Mouse (Mus musculus): ENCODE data around the gene Rpia. TPM values are rescaled to one million over a fixed set of nuclear protein-coding genes. Genes with fewer than 3 reads are reported as not detected.
"Not testable (repeated sequence)": the region's sequence is repeated elsewhere in the genome, so short reads cannot be mapped to it uniquely, and the experiment has no call there.

The Rpia gene
- 10 to 100 TPM; 11.9 to 13.2 TPM for total RNA-seq (2021)

GRCm38 (mm10) chr6:70791824-70792535 is at the start of gene Rpia:
Gene Rpia (minus strand): TSS chr6:70792232.
- peak; percentile 97 to 99 for DNase-seq (ENCODE audit: low spot score in 2 of 2)
- intact Hi-C loops (cut with DNase I), result no loop called here

GRCm38 (mm10) chr6:70840281-70840680 is 48.2 kb upstream of the Rpia start:
- no peak for DNase-seq (ENCODE audit: low spot score in 2 of 2)
- intact Hi-C loops (cut with DNase I), result loop anchor here (5.0 kb wide), 1 partner anchor 42 kb away; no protein-coding TSS in a partner anchor

GRCm38 (mm10) chr6:70838532-70838931 is 46.5 kb upstream of the Rpia start:
- DNase-seq (ENCODE audit: low spot score in 2 of 2), result no peak
- intact Hi-C loops (cut with DNase I), result no loop called here

- intact Hi-C loops (cut with DNase I), result no loop called here
- DNase-seq (ENCODE audit: low spot score in 2 of 2), result no peak
Observed at GRCm38 (mm10) chr6:70837297-70837696, 45.3 kb upstream of the Rpia start.

GRCm38 (mm10) chr6:70831179-70831839 is 39.3 kb upstream of the Rpia start:
- intact Hi-C loops (cut with DNase I), result no loop called here
- DNase-seq (ENCODE audit: low spot score in 2 of 2), result no peak

GRCm38 (mm10) chr6:70830552-70830951 is 38.5 kb upstream of the Rpia start:
- intact Hi-C loops (cut with DNase I), result no loop called here
- no peak for DNase-seq (ENCODE audit: low spot score in 2 of 2)

GRCm38 (mm10) chr6:70829451-70829850 is 37.4 kb upstream of the Rpia start:
- intact Hi-C loops (cut with DNase I), result no loop called here
- no peak for DNase-seq (ENCODE audit: low spot score in 2 of 2)

- DNase-seq (ENCODE audit: low spot score in 2 of 2), result no peak
- intact Hi-C loops (cut with DNase I), result no loop called here
Observed at GRCm38 (mm10) chr6:70824987-70825337, 32.9 kb upstream of the Rpia start.

- DNase-seq (ENCODE audit: low spot score in 2 of 2), result peak; percentile 81 to 88
- intact Hi-C loops (cut with DNase I), result no loop called here
Observed at GRCm38 (mm10) chr6:70824085-70824986, 32.3 kb upstream of the Rpia start.

- DNase-seq (ENCODE audit: low spot score in 2 of 2); intact Hi-C loops (cut with DNase I): not testable (repeated sequence)
Observed at GRCm38 (mm10) chr6:70823277-70823676, 31.2 kb upstream of the Rpia start.

- intact Hi-C loops (cut with DNase I), result no loop called here
- no peak for DNase-seq (ENCODE audit: low spot score in 2 of 2)
Observed at GRCm38 (mm10) chr6:70822386-70822910, 30.4 kb upstream of the Rpia start.

- intact Hi-C loops (cut with DNase I), result no loop called here
- DNase-seq (ENCODE audit: low spot score in 2 of 2), result no peak
Observed at GRCm38 (mm10) chr6:70821566-70821965, 29.5 kb upstream of the Rpia start.

- no peak for DNase-seq (ENCODE audit: low spot score in 2 of 2)
- intact Hi-C loops (cut with DNase I), result no loop called here
Observed at GRCm38 (mm10) chr6:70815471-70815870, 23.4 kb upstream of the Rpia start.

- no peak for DNase-seq (ENCODE audit: low spot score in 2 of 2)
- intact Hi-C loops (cut with DNase I), result no loop called here
Observed at GRCm38 (mm10) chr6:70814629-70814950, 22.6 kb upstream of the Rpia start.

- no peak for DNase-seq (ENCODE audit: low spot score in 2 of 2)
- intact Hi-C loops (cut with DNase I), result loop anchor here (2.0 kb wide), 1 partner anchor 29 kb away; no protein-coding TSS in a partner anchor
Observed at GRCm38 (mm10) chr6:70813921-70814628, 22.0 kb upstream of the Rpia start.

- no peak for DNase-seq (ENCODE audit: low spot score in 2 of 2)
- intact Hi-C loops (cut with DNase I), result loop anchor here (1.0 to 2.0 kb wide), 2 partner anchors 30 to 69 kb away; no protein-coding TSS in a partner anchor
Observed at GRCm38 (mm10) chr6:70812526-70812895, 20.5 kb upstream of the Rpia start.

- intact Hi-C loops (cut with DNase I), result loop anchor here (1.0 to 2.0 kb wide), 2 partner anchors 31 to 69 kb away; no protein-coding TSS in a partner anchor
- peak; percentile 85 to 87 for DNase-seq (ENCODE audit: low spot score in 2 of 2)
Observed at GRCm38 (mm10) chr6:70811557-70812525, 19.8 kb upstream of the Rpia start.

- DNase-seq (ENCODE audit: low spot score in 2 of 2), result no peak
- intact Hi-C loops (cut with DNase I), result no loop called here
Observed at GRCm38 (mm10) chr6:70810524-70810923, 18.5 kb upstream of the Rpia start.

All from left cerebral cortex, postnatal 25 days (tissue).